Mouse (Mus musculus) brown adipose tissue, adult 24 weeks (tissue): ENCODE results near the gene Sdf2. TPM values are rescaled to one million over a fixed set of nuclear protein-coding genes. Genes with fewer than 3 reads are reported as not detected.
A peak's percentile ranks its signal among the peaks of the same experiment; 100 is the strongest.
"Not testable (repeated sequence)": the region's sequence is repeated elsewhere in the genome, so short reads cannot be mapped to it uniquely, and the experiment has no call there.

Source experiments
- H3K27ac ChIP-seq: fragments of 200-500 bp; replicated peaks from 2 replicates; pipeline ENCODE4 v1.5.1; 2012; ENCODE audit warnings: low read depth, mild to moderate bottlenecking, low read length
- H3K4me1 ChIP-seq: fragments of 200-500 bp; 2 replicates; pipeline ENCODE4 v1.6.1; 2012; ENCODE audit warnings: low read length, mixed read lengths; ENCODE audit not compliant: control insufficient read depth, insufficient read depth, insufficient read length
- H3K4me3 ChIP-seq: fragments of 200-500 bp; 2 replicates; pipeline ENCODE4 v1.5.1; 2012; ENCODE audit warnings: low read depth, mild to moderate bottlenecking, low read length, moderate library complexity; ENCODE audit not compliant: insufficient read depth
- polyA plus RNA-seq: library from polyadenylated mRNA; stranded (reverse); fragments of >200 nt; gene quantifications from 2 replicates; pipeline ENCODE4 v1.2.4, GENCODE M21; 2012; ENCODE audit not compliant: missing spikeins, insufficient read depth, insufficient read length

Gene Sdf2
- polyA plus RNA-seq, 1 experiment: 44.9 TPM

GRCm38 (mm10) chr11:78246318-78247011, 919 bp downstream of the Sdf2 start:
- Histone ChIP-seq H3K4me3 (peak overlapping the region; percentile 83), H3K4me1 (0 out of 2 replicates have a peak, but pooled peaks cover 3% of the 10 kb centered on the region), H3K27ac (no peak overlapping the region)

- no peak overlapping the region for H3K27ac ChIP-seq
- H3K4me1 ChIP-seq: 0 out of 2 replicates have a peak, but pooled peaks cover 3% of the 10 kb centered on the region
- no peak overlapping the region for H3K4me3 ChIP-seq
Measured at GRCm38 (mm10) chr11:78247012-78247348, 1.4 kb downstream of the Sdf2 start.

- Histone ChIP-seq H3K4me3 (no peak overlapping the region), H3K4me1 (0 out of 2 replicates have a peak, but pooled peaks cover 3% of the 10 kb centered on the region), H3K27ac (no peak overlapping the region)
Measured at GRCm38 (mm10) chr11:78247727-78248140, 2.2 kb downstream of the Sdf2 start.

- no peak overlapping the region for H3K4me3 ChIP-seq
- no peaks in the 10 kb centered on the region; the same call in 1 of the 2 replicates for H3K4me1 ChIP-seq
- H3K27ac ChIP-seq: no peak overlapping the region
Measured at GRCm38 (mm10) chr11:78256618-78257017, 11.1 kb downstream of the Sdf2 start.

- Histone ChIP-seq H3K27ac (no peak overlapping the region), H3K4me1 (no peaks in the 10 kb centered on the region; the same call in 1 of the 2 replicates), H3K4me3 (peak overlapping the region; percentile 44; the same call in 1 of the 2 replicates)
Measured at GRCm38 (mm10) chr11:78260489-78261258, 15.1 kb downstream of the Sdf2 start.

GRCm38 (mm10) chr11:78261380-78262352, 16.1 kb downstream of the Sdf2 start, which contains the start of gene 2610507B11Rik:
2610507B11Rik (plus strand) TSS chr11:78261752.
- H3K27ac ChIP-seq: peak within 1 kb of the TSS; percentile 78
- no peaks in the 10 kb centered on the region; the same call in 1 of the 2 replicates for H3K4me1 ChIP-seq
- H3K4me3 ChIP-seq: peak within 1 kb of the TSS; percentile 97

GRCm38 (mm10) chr11:78262550-78262949, 17.0 kb downstream of the Sdf2 start:
- Histone ChIP-seq H3K4me1 (no peaks in the 10 kb centered on the region; the same call in 1 of the 2 replicates), H3K4me3 (peak overlapping the region; percentile 97), H3K27ac (no peak overlapping the region)

GRCm38 (mm10) chr11:78265571-78265970, 20.0 kb downstream of the Sdf2 start:
- H3K27ac ChIP-seq: no peak overlapping the region
- H3K4me1 ChIP-seq: no peaks in the 10 kb centered on the region
- H3K4me3 ChIP-seq: no peak overlapping the region

- no peak overlapping the region for H3K4me3 ChIP-seq
- H3K4me1 ChIP-seq: no peaks in the 10 kb centered on the region
- no peak overlapping the region for H3K27ac ChIP-seq
Measured at GRCm38 (mm10) chr11:78271986-78272385, 26.4 kb downstream of the Sdf2 start.

- peaks cover 6% of the 10 kb centered on the region; the same call in 1 of the 2 replicates for H3K4me1 ChIP-seq
- no peak overlapping the region for H3K4me3 ChIP-seq
- H3K27ac ChIP-seq: no peak overlapping the region
Measured at GRCm38 (mm10) chr11:78275596-78275995, 30.1 kb downstream of the Sdf2 start.

GRCm38 (mm10) chr11:78276169-78276568, 30.6 kb downstream of the Sdf2 start:
- H3K4me1 ChIP-seq, H3K4me3 ChIP-seq, H3K27ac ChIP-seq: not testable (repeated sequence)

GRCm38 (mm10) chr11:78278853-78279252, 33.3 kb downstream of the Sdf2 start:
- no peak overlapping the region for H3K4me3 ChIP-seq
- H3K27ac ChIP-seq: no peak overlapping the region
- H3K4me1 ChIP-seq: peaks cover 6% of the 10 kb centered on the region; the same call in 1 of the 2 replicates

GRCm38 (mm10) chr11:78279586-78279985, 34.0 kb downstream of the Sdf2 start:
- Histone ChIP-seq H3K4me3 (no peak overlapping the region), H3K27ac (no peak overlapping the region), H3K4me1 (peaks cover 6% of the 10 kb centered on the region; the same call in 1 of the 2 replicates)

GRCm38 (mm10) chr11:78289146-78289763, 43.7 kb downstream of the Sdf2 start:
- Histone ChIP-seq H3K27ac (no peak overlapping the region), H3K4me3 (no peak overlapping the region), H3K4me1 (no peaks in the 10 kb centered on the region)
